Mouse (Mus musculus) intestine, embryonic 15.5 days (tissue): ENCODE results near the gene Frat1. TPM values are rescaled to one million over a fixed set of nuclear protein-coding genes. Genes with fewer than 3 reads are reported as not detected.
A peak's percentile ranks its signal among the peaks of the same experiment; 100 is the strongest.

Experiments
- ATAC-seq: fragments of 200-750 bp; cut with Nextera tagmentation; 2 replicates; pipeline ENCODE4 v1.8.0; 2017; ENCODE audit warnings: moderate TSS enrichment, moderate library complexity
- H3K27ac ChIP-seq: fragments of 300-500 bp; sonication (generic); 2 replicates; pipeline ENCODE4 v1.5.1; 2015; ENCODE audit warnings: mild to moderate bottlenecking, inconsistent platforms
- H3K27me3 ChIP-seq: fragments of 300-500 bp; sonication (generic); replicated peaks from 2 replicates; pipeline ENCODE4 v1.6.1; 2015; ENCODE audit warnings: inconsistent platforms
- H3K36me3 ChIP-seq: fragments of 300-500 bp; sonication (generic); 2 replicates; pipeline ENCODE4 v1.6.1; 2015; ENCODE audit warnings: inconsistent platforms
- H3K4me1 ChIP-seq: fragments of 300-500 bp; sonication (generic); replicated peaks from 2 replicates; pipeline ENCODE4 v1.6.1; 2015; ENCODE audit warnings: inconsistent platforms
- H3K4me2 ChIP-seq: fragments of 300-500 bp; sonication (generic); replicated peaks from 2 replicates; pipeline ENCODE4 v1.6.1; 2015; ENCODE audit warnings: mild to moderate bottlenecking, inconsistent platforms
- H3K4me3 ChIP-seq: fragments of 300-500 bp; sonication (generic); replicated peaks from 2 replicates; pipeline ENCODE4 v1.5.1; 2015; ENCODE audit warnings: inconsistent platforms
- H3K9ac ChIP-seq: fragments of 300-500 bp; sonication (generic); 2 replicates; pipeline ENCODE4 v1.6.1; 2015; ENCODE audit warnings: inconsistent platforms
- H3K9me3 ChIP-seq: fragments of 300-500 bp; sonication (generic); 2 replicates; pipeline ENCODE4 v1.6.1; 2016; ENCODE audit warnings: inconsistent platforms
- WGBS: fragments of 180-500 bp; shearing (Covaris S2); methylation state at CpG from one replicate; pipeline ENCODE4 v1.1.7; 2015; 5-methylcytosine and 5-hydroxymethylcytosine counted together
- polyA plus RNA-seq: library from polyadenylated mRNA; unstranded; fragments of >200 nt; fragmentation: Nextera tagmentation; extraction: Ambion mirVana; gene quantifications from 2 replicates; pipeline ENCODE4 v1.2.1, GENCODE M21; 2015

The Frat1 gene
- 12.8 and 13.5 TPM in 2 replicates for polyA plus RNA-seq

GRCm38 (mm10) chr19:41829381-41830105 lies at the start of gene Frat1:
TSS of gene Frat1 (plus strand) at chr19:41829970.
- Histone ChIP-seq H3K4me2 (peak within 1 kb of the TSS; percentile 85), H3K27ac (peak within 1 kb of the TSS; percentile 91), H3K27me3 (peaks cover 6% of the 10 kb centered on the region; the same call in 1 of the 2 replicates), H3K4me3 (peak within 1 kb of the TSS; percentile 72), H3K4me1 (peaks cover 16% of the 10 kb centered on the region), H3K36me3 (no peaks in the 10 kb centered on the region), H3K9ac (peak within 1 kb of the TSS; percentile 73), H3K9me3 (no peaks in the 10 kb centered on the region)
- under 1% methylated on average over 39 of the region's 39 CpGs for WGBS
- peak; percentile 93 for ATAC-seq

DNA sequence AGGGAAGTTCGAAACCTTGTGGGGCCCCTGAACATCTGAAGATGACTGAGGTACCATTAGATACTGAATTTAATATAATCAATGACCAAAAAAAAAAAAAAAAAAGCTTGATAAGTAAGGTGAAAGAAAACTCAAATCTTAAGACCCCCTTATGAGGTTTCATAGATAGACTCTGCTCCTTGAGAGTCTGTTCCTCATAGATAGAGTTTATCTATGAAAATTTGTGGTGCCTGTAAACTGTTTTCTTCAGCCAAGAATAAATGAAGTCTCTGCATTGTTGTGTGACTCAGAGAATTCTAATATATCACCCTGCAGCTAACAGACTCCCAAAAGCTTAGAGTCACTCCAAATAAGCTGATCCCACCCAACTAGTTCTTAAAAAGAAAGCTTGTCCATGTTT lies 42.9 kb upstream of the Frat1 start:
- Histone ChIP-seq H3K27me3 (no peaks in the 10 kb centered on the region), H3K27ac (no peak overlapping the region), H3K9me3 (no peaks in the 10 kb centered on the region), H3K9ac (no peak overlapping the region), H3K4me2 (no peak overlapping the region), H3K4me1 (no peaks in the 10 kb centered on the region), H3K4me3 (no peak overlapping the region), H3K36me3 (peaks cover 10% of the 10 kb centered on the region; the same call in 1 of the 2 replicates)
- WGBS, result 94% methylated on average over 1 of the region's 1 CpGs
- no peak for ATAC-seq

GRCm38 (mm10) chr19:41789110-41789961 lies 40.4 kb upstream of the Frat1 start:
- WGBS, result 60% methylated on average over 10 of the region's 10 CpGs
- Histone ChIP-seq H3K27me3 (no peaks in the 10 kb centered on the region), H3K36me3 (peaks cover 7% of the 10 kb centered on the region; the same call in 1 of the 2 replicates), H3K9ac (no peak overlapping the region), H3K4me3 (no peak overlapping the region), H3K9me3 (no peaks in the 10 kb centered on the region), H3K4me2 (no peak overlapping the region), H3K27ac (no peak overlapping the region), H3K4me1 (no peaks in the 10 kb centered on the region)
- no peak for ATAC-seq

DNA sequence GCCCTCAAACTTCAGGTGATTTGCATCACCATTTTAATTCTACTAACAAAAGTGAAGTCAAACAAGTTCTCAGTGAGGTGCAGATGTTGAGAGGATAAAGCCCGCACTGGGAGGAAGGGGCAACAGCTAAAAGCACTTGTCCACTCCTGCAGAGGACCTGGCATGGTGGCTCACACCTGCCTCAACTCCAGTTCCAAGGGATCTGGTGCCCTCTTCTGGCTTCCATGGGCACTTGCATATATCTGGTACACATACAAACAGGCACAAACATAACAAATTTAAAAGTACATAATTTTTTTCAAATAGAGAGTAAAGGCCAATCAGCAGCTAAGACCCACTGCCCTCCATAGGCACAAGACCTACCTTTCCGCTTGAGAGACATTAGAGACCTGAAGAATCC lies 38.4 kb upstream of the Frat1 start:
- Histone ChIP-seq H3K9ac (no peak overlapping the region), H3K4me1 (peaks cover 4% of the 10 kb centered on the region; the same call in 1 of the 2 replicates), H3K27ac (no peak overlapping the region), H3K9me3 (no peaks in the 10 kb centered on the region), H3K27me3 (no peaks in the 10 kb centered on the region), H3K4me2 (no peak overlapping the region), H3K36me3 (0 out of 2 replicates have a peak, but pooled peaks cover 2% of the 10 kb centered on the region), H3K4me3 (no peak overlapping the region)
- no peak for ATAC-seq
- WGBS, result 94% methylated on average over 2 of the region's 2 CpGs

DNA sequence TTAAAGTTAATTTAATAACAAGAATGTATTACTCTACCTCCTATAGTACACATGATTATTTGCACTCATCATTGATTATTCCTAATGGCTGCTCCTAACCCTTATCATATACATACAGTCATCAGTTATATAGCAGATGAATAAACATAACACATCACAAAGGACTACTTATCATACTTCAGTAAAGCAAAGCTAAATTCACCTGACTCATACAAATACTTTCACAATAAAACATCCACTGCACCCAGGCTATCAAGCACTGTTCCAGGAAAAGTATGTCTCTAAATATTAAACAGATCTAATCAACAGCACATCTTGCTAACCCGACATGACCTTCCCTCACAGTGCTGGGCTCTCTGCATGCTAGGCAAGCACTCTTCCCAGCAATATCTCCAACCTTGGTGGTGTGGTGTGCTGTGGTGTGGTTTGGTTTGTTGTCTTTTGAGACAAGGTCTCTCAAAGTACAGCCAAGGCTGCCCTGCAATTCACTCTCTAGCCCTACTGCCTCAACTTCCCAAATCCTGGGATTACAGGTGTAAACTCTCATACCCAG lies 36.8 kb upstream of the Frat1 start:
- Histone ChIP-seq H3K4me3 (no peak overlapping the region), H3K27me3 (no peaks in the 10 kb centered on the region), H3K36me3 (0 out of 2 replicates have a peak, but pooled peaks cover 2% of the 10 kb centered on the region), H3K9ac (no peak overlapping the region), H3K9me3 (no peaks in the 10 kb centered on the region), H3K27ac (no peak overlapping the region), H3K4me2 (no peak overlapping the region), H3K4me1 (peaks cover 4% of the 10 kb centered on the region; the same call in 1 of the 2 replicates)
- ATAC-seq, result peak; percentile 40; the same call in 1 of the 2 replicates
- WGBS, result 55% methylated on average over 1 of the region's 1 CpGs

- H3K36me3 ChIP-seq, result 0 out of 2 replicates have a peak, but pooled peaks cover 2% of the 10 kb centered on the region
- H3K27ac ChIP-seq, result 0 out of 2 replicates have a peak overlapping the region, but pooled peaks have one; percentile 25
- H3K9me3 ChIP-seq, result no peaks in the 10 kb centered on the region
- peaks cover 4% of the 10 kb centered on the region; the same call in 1 of the 2 replicates for H3K4me1 ChIP-seq
- H3K4me2 ChIP-seq, result peak overlapping the region; percentile 31; the same call in 1 of the 2 replicates
- H3K27me3 ChIP-seq, result no peaks in the 10 kb centered on the region
- ATAC-seq, result peak; percentile 59; the same call in 1 of the 2 replicates
- no peak overlapping the region for H3K4me3 ChIP-seq
- no peak overlapping the region for H3K9ac ChIP-seq
Measured at GRCm38 (mm10) chr19:41794017-41794416, 35.8 kb upstream of the Frat1 start.

DNA sequence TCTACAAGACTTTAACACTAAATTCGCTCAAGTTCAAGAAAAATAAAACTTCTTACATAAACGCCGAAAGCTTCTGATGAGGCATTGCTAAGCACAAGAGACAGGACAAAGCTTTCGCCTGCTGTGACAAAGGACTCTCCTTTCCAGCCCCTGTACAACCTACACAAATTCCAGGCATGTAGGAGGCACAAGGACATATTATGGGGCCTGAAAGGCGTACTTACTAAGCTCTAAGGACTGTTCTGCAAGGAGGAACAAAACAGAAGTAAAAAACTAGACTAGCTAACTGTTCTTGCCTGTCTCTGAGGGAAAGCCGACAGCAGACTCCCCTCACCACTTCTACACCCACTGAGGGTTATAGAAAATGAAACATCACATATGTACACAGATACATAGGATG lies 34.9 kb upstream of the Frat1 start:
- Histone ChIP-seq H3K36me3 (no peaks in the 10 kb centered on the region), H3K27ac (no peak overlapping the region), H3K4me3 (no peak overlapping the region), H3K27me3 (no peaks in the 10 kb centered on the region), H3K9ac (no peak overlapping the region), H3K4me1 (peaks cover 4% of the 10 kb centered on the region), H3K4me2 (no peak overlapping the region), H3K9me3 (no peaks in the 10 kb centered on the region)
- 83% methylated on average over 6 of the region's 6 CpGs for WGBS
- ATAC-seq, result no peak

DNA sequence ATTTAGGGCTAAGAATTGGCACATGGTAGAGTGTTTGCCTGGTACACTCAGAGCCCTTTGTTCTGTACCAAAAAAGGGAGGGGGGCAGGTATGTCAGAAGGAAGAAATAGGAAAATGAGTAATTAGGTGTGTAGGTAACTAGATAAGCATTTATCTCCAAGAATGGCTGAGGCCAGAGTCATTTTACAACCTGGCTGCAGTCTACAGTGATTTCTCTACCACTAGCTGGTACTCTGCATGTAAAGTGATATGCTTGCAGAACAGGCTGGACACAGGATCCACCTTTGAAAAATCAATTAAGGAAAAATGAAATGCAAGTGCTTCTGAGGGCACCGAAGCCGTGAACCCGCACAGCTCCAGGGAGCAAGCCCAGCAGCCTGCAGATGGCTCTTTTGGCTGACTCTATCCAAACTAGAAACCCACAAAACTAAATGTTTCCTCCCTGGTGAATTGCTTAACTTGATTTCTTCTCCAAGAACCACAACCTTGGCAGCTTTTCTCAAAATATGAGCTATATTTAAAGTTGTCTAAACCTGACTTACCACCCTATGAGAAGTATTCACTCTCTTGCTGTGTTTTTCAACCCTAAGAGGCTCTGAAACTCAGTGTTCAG lies 33.5 kb upstream of the Frat1 start:
- Histone ChIP-seq H3K27ac (peak overlapping the region; percentile 42), H3K4me3 (no peak overlapping the region), H3K4me1 (peaks cover 12% of the 10 kb centered on the region), H3K9me3 (no peaks in the 10 kb centered on the region), H3K27me3 (no peaks in the 10 kb centered on the region), H3K4me2 (no peak overlapping the region), H3K36me3 (no peaks in the 10 kb centered on the region), H3K9ac (no peak overlapping the region)
- WGBS, result 57% methylated on average over 3 of the region's 3 CpGs
- ATAC-seq, result peak; percentile 69

DNA sequence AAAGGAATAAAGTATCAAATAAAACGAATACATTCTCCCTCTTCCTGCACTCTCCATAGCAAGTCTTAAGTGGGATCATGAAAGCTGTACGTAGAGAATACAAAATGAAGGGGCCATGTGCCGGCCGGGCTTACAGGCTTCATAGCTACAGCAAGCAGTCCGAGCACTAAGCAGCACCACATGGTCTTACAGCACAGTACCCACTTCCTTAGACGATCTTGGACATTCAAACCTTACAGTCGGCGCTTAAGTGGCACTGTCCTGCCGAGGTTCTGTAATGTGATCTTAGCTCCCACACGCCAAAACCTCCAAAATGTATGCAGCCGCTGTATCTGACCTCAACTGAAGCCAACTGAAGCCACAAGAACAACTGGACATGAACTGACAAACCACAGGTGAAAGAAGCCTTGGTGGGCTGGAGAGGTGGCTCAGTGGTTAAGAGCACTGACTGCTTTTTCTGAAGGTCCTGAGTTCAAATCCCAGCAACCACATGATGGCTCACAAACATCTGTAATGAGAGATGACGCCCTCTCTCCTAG lies 32.9 kb upstream of the Frat1 start:
- Histone ChIP-seq H3K9me3 (no peaks in the 10 kb centered on the region), H3K9ac (no peak overlapping the region), H3K27ac (peak overlapping the region; percentile 42; the same call in 1 of the 2 replicates), H3K4me2 (peak overlapping the region; percentile 18; the same call in 1 of the 2 replicates), H3K4me1 (peaks cover 12% of the 10 kb centered on the region), H3K36me3 (no peaks in the 10 kb centered on the region), H3K27me3 (no peaks in the 10 kb centered on the region), H3K4me3 (no peak overlapping the region)
- ATAC-seq, result no peak
- WGBS, result 76% methylated on average over 12 of the region's 12 CpGs

- Histone ChIP-seq H3K4me1 (peaks cover 12% of the 10 kb centered on the region), H3K9ac (no peak overlapping the region), H3K27me3 (no peaks in the 10 kb centered on the region), H3K9me3 (no peaks in the 10 kb centered on the region), H3K4me3 (no peak overlapping the region), H3K4me2 (no peak overlapping the region), H3K27ac (no peak overlapping the region), H3K36me3 (no peaks in the 10 kb centered on the region)
- no peak for ATAC-seq
- WGBS, result 91% methylated on average over 6 of the region's 6 CpGs
Measured at GRCm38 (mm10) chr19:41797536-41797935, 32.2 kb upstream of the Frat1 start.

DNA sequence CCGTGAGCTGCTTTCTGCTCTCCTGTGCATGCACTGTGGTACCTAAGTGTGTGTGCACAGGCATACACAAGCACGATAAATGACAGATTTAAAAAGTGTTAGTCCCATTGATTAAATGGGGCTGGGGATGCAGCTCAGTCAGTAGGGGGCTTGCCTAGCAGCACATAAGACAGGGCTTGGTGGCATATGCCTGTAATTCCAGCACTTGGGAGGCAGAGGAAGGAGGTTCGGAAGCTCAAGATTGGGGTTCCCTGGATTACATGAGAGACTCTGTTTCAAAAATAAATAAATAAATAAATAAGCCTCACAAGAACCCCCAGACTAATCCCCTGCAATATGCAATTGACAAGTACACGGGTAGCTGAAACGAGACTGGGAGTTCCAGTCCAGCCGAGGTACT lies 29.3 kb upstream of the Frat1 start:
- Histone ChIP-seq H3K27me3 (no peaks in the 10 kb centered on the region), H3K4me1 (peaks cover 10% of the 10 kb centered on the region), H3K27ac (no peak overlapping the region), H3K36me3 (no peaks in the 10 kb centered on the region), H3K9ac (peak overlapping the region; percentile 84; the same call in 1 of the 2 replicates), H3K9me3 (no peaks in the 10 kb centered on the region), H3K4me2 (peak overlapping the region; percentile 66), H3K4me3 (peak overlapping the region; percentile 84)
- no peak for ATAC-seq
- 45% methylated on average over 6 of the region's 6 CpGs for WGBS
